Mouse (Mus musculus): ENCODE data around the gene 2410137M14Rik. TPM values are rescaled to one million over a fixed set of nuclear protein-coding genes. Genes with fewer than 3 reads are reported as not detected.

Gene 2410137M14Rik
- polyA plus RNA-seq, 1 experiment from 2014 or later = not detected

DNA sequence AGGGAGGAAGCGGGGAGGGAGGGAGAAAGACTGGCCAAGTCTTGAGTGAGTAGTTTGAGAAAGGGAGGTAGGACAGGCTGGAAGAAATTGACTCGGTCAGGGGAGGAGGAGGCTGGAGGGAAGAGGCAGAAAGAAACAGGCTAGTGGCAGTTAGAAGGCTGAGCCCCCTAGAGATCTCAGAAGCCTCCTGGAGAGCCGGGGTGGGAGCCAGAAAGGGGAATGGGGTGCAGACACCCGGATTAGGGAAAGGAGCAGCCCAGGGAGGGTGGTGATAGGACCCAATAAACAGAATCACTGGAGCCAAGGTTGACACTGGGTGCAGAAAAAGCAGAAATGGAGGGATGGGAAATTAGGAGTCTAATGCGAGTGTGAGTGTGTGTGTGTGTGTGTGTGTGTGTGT is 37.3 kb downstream of the 2410137M14Rik start:
- Histone ChIP-seq H3K4me2 (ENCODE audit: low read length) (peak overlapping the region; percentile 74; the same call in 1 of the 2 replicates), H3K9ac (ENCODE audit: low read length) (no peak overlapping the region), H3K4me1 (ENCODE audit: control insufficient read depth in 2 of 2, insufficient read depth in 2 of 2, low read length in 2 of 2) (peaks cover 9 to 13% of the 10 kb centered on the region in 2 experiments; a peak in 3 of 4 replicates), H3K27ac (replicated peaks in 1 of 2; ENCODE audit: control insufficient read depth in 1 of 2, insufficient read depth in 1 of 2, low read depth in 2 of 2, low read length in 2 of 2) (no peak overlapping the region), H3K9me3 (ENCODE audit: control insufficient read depth, low read length) (no peaks in the 10 kb centered on the region), H3K27me3 (ENCODE audit: control insufficient read depth, insufficient read depth, low read length) (peaks cover 57% of the 10 kb centered on the region), H3K36me3 (ENCODE audit: control insufficient read depth, insufficient read depth, low read length) (peaks cover under 1% of the 10 kb centered on the region; the same call in 1 of the 2 replicates), H3K4me3 (ENCODE audit: control insufficient read depth in 1 of 2, insufficient read depth in 1 of 2, low read depth in 1 of 2, low read length in 2 of 2) (0 out of 4 replicates have a peak overlapping the region, but pooled peaks of 1 of the 2 experiments have one; percentile 36)
- no peak for ATAC-seq (ENCODE audit: insufficient number of reproducible peaks, insufficient read depth, low FRiP score, low read depth)
- WGBS = 30% methylated on average over 5 of the region's 5 CpGs

DNA sequence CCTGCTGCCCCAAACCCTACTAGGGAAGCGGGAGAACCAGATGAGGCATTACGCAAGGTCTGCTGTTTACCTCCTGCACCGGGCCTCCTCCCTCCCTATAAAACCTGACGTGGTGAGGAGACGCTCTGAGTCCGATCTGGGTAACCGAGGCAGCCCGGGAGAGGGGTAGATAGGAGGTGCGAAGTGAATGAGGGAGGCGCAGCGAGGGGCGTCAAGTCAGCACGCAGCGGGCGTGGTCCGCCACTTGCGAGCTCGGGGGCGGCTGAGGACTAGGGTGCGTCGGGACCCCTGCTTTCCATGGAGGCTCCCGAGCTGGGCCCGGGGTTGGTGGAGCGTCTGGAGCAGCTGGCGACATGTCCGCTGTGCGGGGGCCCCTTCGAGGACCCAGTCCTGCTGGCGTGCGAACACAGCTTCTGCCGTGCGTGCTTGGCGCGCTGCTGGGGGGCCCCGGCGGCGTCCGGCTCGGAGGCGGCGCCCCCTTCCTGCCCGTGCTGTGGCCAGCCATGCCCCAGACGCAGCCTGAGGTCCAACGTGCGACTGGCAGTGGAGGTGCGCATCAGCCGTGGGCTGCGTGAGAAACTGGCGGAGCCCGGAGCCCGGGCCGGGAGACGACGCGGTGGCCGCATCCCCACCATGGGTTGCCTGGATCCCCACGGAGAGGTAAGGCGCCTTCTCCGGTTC is 38.1 kb downstream of the 2410137M14Rik start, which contains the start of gene Rnf39:
Gene Rnf39 (plus strand): TSS at position 128 of the 681 bp plus-strand sequence.
- H3K9ac ChIP-seq (ENCODE audit: low read length) = peak within 1 kb of the TSS; percentile 48
- 1% methylated on average over 59 of the region's 59 CpGs for WGBS
- no peak for ATAC-seq (ENCODE audit: insufficient number of reproducible peaks, insufficient read depth, low FRiP score, low read depth)

GRCm38 (mm10) chr17:36942391-36942790 is 38.6 kb downstream of the 2410137M14Rik start:
- Histone ChIP-seq H3K36me3 (ENCODE audit: control insufficient read depth, insufficient read depth, low read length) (no peaks in the 10 kb centered on the region), H3K9ac (ENCODE audit: low read length) (no peak overlapping the region), H3K9me3 (ENCODE audit: control insufficient read depth, low read length) (no peaks in the 10 kb centered on the region), H3K4me1 (ENCODE audit: control insufficient read depth in 2 of 2, insufficient read depth in 2 of 2, low read length in 2 of 2) (peaks cover 8 to 9% of the 10 kb centered on the region in 2 experiments; a peak in 3 of 4 replicates), H3K27ac (replicated peaks in 1 of 2; ENCODE audit: control insufficient read depth in 1 of 2, insufficient read depth in 1 of 2, low read depth in 2 of 2, low read length in 2 of 2) (no peak overlapping the region), H3K27me3 (ENCODE audit: control insufficient read depth, insufficient read depth, low read length) (peaks cover 62% of the 10 kb centered on the region), H3K4me2 (ENCODE audit: low read length) (peak overlapping the region; percentile 74), H3K4me3 (ENCODE audit: control insufficient read depth in 1 of 2, insufficient read depth in 1 of 2, low read depth in 1 of 2, low read length in 2 of 2) (peak overlapping the region in 1 of 2 experiments; percentile 43; a peak in 2 of 4 replicates)
- no peak for ATAC-seq (ENCODE audit: insufficient number of reproducible peaks, insufficient read depth, low FRiP score, low read depth)
- 35% methylated on average over 10 of the region's 10 CpGs for WGBS

More for the DNA sequence above, 38.1 kb downstream of the 2410137M14Rik start, which contains the start of gene Rnf39:
- no peaks in the 10 kb centered on the region for H3K36me3 ChIP-seq (ENCODE audit: control insufficient read depth, insufficient read depth, low read length)
- H3K27ac ChIP-seq (replicated peaks in 1 of 2; ENCODE audit: control insufficient read depth in 1 of 2, insufficient read depth in 1 of 2, low read depth in 2 of 2, low read length in 2 of 2) = no peak within 1 kb of the TSS
- H3K4me3 ChIP-seq (ENCODE audit: control insufficient read depth in 1 of 2, insufficient read depth in 1 of 2, low read depth in 1 of 2, low read length in 2 of 2) = peak within 1 kb of the TSS; percentile 36 to 43
- H3K9me3 ChIP-seq (ENCODE audit: control insufficient read depth, low read length) = no peaks in the 10 kb centered on the region
- peak within 1 kb of the TSS; percentile 74 for H3K4me2 ChIP-seq (ENCODE audit: low read length)
- H3K4me1 ChIP-seq (ENCODE audit: control insufficient read depth in 2 of 2, insufficient read depth in 2 of 2, low read length in 2 of 2) = peaks cover 9 to 13% of the 10 kb centered on the region in 2 experiments; a peak in 3 of 4 replicates
- H3K27me3 ChIP-seq (ENCODE audit: control insufficient read depth, insufficient read depth, low read length) = peaks cover 61% of the 10 kb centered on the region

- Histone ChIP-seq H3K4me3 (ENCODE audit: control insufficient read depth in 1 of 2, insufficient read depth in 1 of 2, low read depth in 1 of 2, low read length in 2 of 2) (no peak overlapping the region), H3K36me3 (ENCODE audit: control insufficient read depth, insufficient read depth, low read length) (no peaks in the 10 kb centered on the region), H3K9ac (ENCODE audit: low read length) (no peak overlapping the region), H3K4me1 (ENCODE audit: control insufficient read depth in 2 of 2, insufficient read depth in 2 of 2, low read length in 2 of 2) (peaks cover 3 to 4% of the 10 kb centered on the region in 2 experiments; a peak in 3 of 4 replicates), H3K27ac (replicated peaks in 1 of 2; ENCODE audit: control insufficient read depth in 1 of 2, insufficient read depth in 1 of 2, low read depth in 2 of 2, low read length in 2 of 2) (no peak overlapping the region), H3K4me2 (ENCODE audit: low read length) (no peak overlapping the region), H3K9me3 (ENCODE audit: control insufficient read depth, low read length) (no peaks in the 10 kb centered on the region), H3K27me3 (ENCODE audit: control insufficient read depth, insufficient read depth, low read length) (peaks cover 30% of the 10 kb centered on the region)
- 70% methylated on average over 2 of the region's 2 CpGs for WGBS
- ATAC-seq (ENCODE audit: insufficient number of reproducible peaks, insufficient read depth, low FRiP score, low read depth) = no peak
These were observed 43.0 kb downstream of the 2410137M14Rik start for GRCm38 (mm10) chr17:36938056-36938455.

- 0 out of 2 replicates have a peak, but pooled peaks cover 5% of the 10 kb centered on the region for H3K27me3 ChIP-seq (ENCODE audit: control insufficient read depth, insufficient read depth, low read length)
- no peak overlapping the region for H3K9ac ChIP-seq (ENCODE audit: low read length)
- no peak for ATAC-seq (ENCODE audit: insufficient number of reproducible peaks, insufficient read depth, low FRiP score, low read depth)
- no peak overlapping the region for H3K4me2 ChIP-seq (ENCODE audit: low read length)
- 18% methylated on average over 2 of the region's 2 CpGs for WGBS
- H3K27ac ChIP-seq (replicated peaks in 1 of 2; ENCODE audit: control insufficient read depth in 1 of 2, insufficient read depth in 1 of 2, low read depth in 2 of 2, low read length in 2 of 2) = no peak overlapping the region
- H3K4me3 ChIP-seq (ENCODE audit: control insufficient read depth in 1 of 2, insufficient read depth in 1 of 2, low read depth in 1 of 2, low read length in 2 of 2) = no peak overlapping the region
- no peaks in the 10 kb centered on the region for H3K36me3 ChIP-seq (ENCODE audit: control insufficient read depth, insufficient read depth, low read length)
- H3K9me3 ChIP-seq (ENCODE audit: control insufficient read depth, low read length) = no peaks in the 10 kb centered on the region
- H3K4me1 ChIP-seq (ENCODE audit: control insufficient read depth in 2 of 2, insufficient read depth in 2 of 2, low read length in 2 of 2) = peaks cover 0 to 4% of the 10 kb centered on the region in 2 experiments; a peak in 2 of 4 replicates
These were observed 49.2 kb downstream of the 2410137M14Rik start for GRCm38 (mm10) chr17:36931806-36932205.

- Histone ChIP-seq H3K9ac (ENCODE audit: low read length) (no peak overlapping the region), H3K36me3 (ENCODE audit: control insufficient read depth, insufficient read depth, low read length) (no peaks in the 10 kb centered on the region), H3K27ac (replicated peaks in 1 of 2; ENCODE audit: control insufficient read depth in 1 of 2, insufficient read depth in 1 of 2, low read depth in 2 of 2, low read length in 2 of 2) (no peak overlapping the region), H3K4me1 (ENCODE audit: control insufficient read depth in 2 of 2, insufficient read depth in 2 of 2, low read length in 2 of 2) (peaks cover 0 to 4% of the 10 kb centered on the region in 2 experiments; a peak in 2 of 4 replicates), H3K4me3 (ENCODE audit: control insufficient read depth in 1 of 2, insufficient read depth in 1 of 2, low read depth in 1 of 2, low read length in 2 of 2) (no peak overlapping the region), H3K27me3 (ENCODE audit: control insufficient read depth, insufficient read depth, low read length) (0 out of 2 replicates have a peak, but pooled peaks cover 5% of the 10 kb centered on the region), H3K9me3 (ENCODE audit: control insufficient read depth, low read length) (no peaks in the 10 kb centered on the region), H3K4me2 (ENCODE audit: low read length) (no peak overlapping the region)
- no peak for ATAC-seq (ENCODE audit: insufficient number of reproducible peaks, insufficient read depth, low FRiP score, low read depth)
- 64% methylated on average over 4 of the region's 4 CpGs for WGBS
These were observed 49.9 kb downstream of the 2410137M14Rik start for GRCm38 (mm10) chr17:36931130-36931529.

- 65% methylated on average over 6 of the region's 6 CpGs for WGBS
These were observed 50.8 kb downstream of the 2410137M14Rik start for GRCm38 (mm10) chr17:36930233-36930632.

More at GRCm38 (mm10) chr17:36930233-36930632, 50.8 kb downstream of the 2410137M14Rik start:
- Histone ChIP-seq H3K4me2 (ENCODE audit: low read length) (no peak overlapping the region), H3K4me3 (ENCODE audit: control insufficient read depth in 1 of 2, insufficient read depth in 1 of 2, low read depth in 1 of 2, low read length in 2 of 2) (no peak overlapping the region), H3K9me3 (ENCODE audit: control insufficient read depth, low read length) (no peaks in the 10 kb centered on the region), H3K36me3 (ENCODE audit: control insufficient read depth, insufficient read depth, low read length) (no peaks in the 10 kb centered on the region), H3K27ac (replicated peaks in 1 of 2; ENCODE audit: control insufficient read depth in 1 of 2, insufficient read depth in 1 of 2, low read depth in 2 of 2, low read length in 2 of 2) (0 out of 4 replicates have a peak overlapping the region, but pooled peaks of 1 of the 2 experiments have one; percentile 6), H3K4me1 (ENCODE audit: control insufficient read depth in 2 of 2, insufficient read depth in 2 of 2, low read length in 2 of 2) (peaks cover 0 to 4% of the 10 kb centered on the region in 2 experiments; a peak in 2 of 4 replicates), H3K9ac (ENCODE audit: low read length) (no peak overlapping the region), H3K27me3 (ENCODE audit: control insufficient read depth, insufficient read depth, low read length) (0 out of 2 replicates have a peak, but pooled peaks cover 5% of the 10 kb centered on the region)
- no peak for ATAC-seq (ENCODE audit: insufficient number of reproducible peaks, insufficient read depth, low FRiP score, low read depth)
